Comparison of ENCODE assay signal across 14 mouse cellular contexts in the genomic region with DNA sequence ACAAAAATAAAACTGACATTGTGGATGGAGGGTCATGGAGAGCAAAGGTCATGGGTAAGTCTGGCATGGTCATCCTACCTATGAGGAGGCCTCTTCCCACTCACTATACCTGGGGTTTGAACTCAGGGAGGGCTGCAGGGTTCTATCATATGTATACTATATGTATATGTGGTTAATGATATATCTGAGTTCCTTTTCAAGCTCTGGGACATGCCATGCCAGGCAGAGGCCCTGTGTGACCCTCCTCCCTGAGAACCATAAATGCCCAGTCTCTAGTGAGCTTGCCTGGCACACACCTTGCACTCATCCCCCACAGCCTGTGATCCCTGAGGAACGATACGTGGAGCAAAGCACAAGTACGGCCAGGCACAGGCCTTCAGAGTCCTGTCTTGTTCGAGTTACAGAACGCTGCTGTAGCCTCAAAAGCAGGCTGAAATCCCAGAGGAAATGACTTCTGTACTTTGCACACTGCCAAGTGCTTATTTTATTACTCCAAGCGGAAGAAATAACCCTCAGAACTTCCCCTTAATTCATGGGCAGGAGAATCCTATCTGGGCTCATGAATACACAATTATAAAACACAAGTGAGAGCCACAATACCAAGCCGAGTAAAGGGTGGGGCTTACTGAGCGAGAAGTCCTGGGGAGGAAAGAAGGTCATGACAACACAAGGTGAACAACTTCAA. TPM values are rescaled to one million over a fixed set of nuclear protein-coding genes. Genes with fewer than 3 reads are reported as not detected.
DNase-seq lines count a peak whose midpoint lies in the region; ATAC-seq and TF ChIP-seq lines count a peak whose summit lies in the region.
"Had no signal": no experiment of that assay in that cellular context is flagged by ENCODE, and none has a peak within 500 bp of the region (broad histone marks: within the 10 kb centered on the region; RNA-seq: fewer than 3 reads in every experiment).

No protein-coding gene starts in this region.

- no peak overlapping the region for H3K4me3 ChIP-seq in kidney, adult 2 months (ENCODE audit: insufficient read depth, low read depth, low read length)
- no peak overlapping the region for H3K4me3 ChIP-seq in spleen, adult 2 months (ENCODE audit: extremely low read depth, insufficient read depth, insufficient read length)
- H3K4me3 ChIP-seq in intestine, embryonic 15.5 days (replicated peaks): no peak overlapping the region
- H3K4me3 ChIP-seq: midbrain, embryonic 10.5 days had no signal

- no peak for TF ChIP-seq POLR2A in kidney, adult 2 months (IDR thresholded peaks at IDR 0.05; ENCODE audit: low read depth, low read length)
- TF ChIP-seq POLR2A in spleen, adult 2 months (IDR thresholded peaks at IDR 0.05; ENCODE audit: low read depth, low read length): no peak

- H3K9me3 ChIP-seq in intestine, embryonic 15.5 days: no peaks in the 10 kb centered on the region
- H3K9me3 ChIP-seq: midbrain, embryonic 10.5 days had no signal

- ATAC-seq in intestine, embryonic 15.5 days: peak; percentile 85
- ATAC-seq: forebrain, embryonic 16.5 days had no signal

- H3K4me1 ChIP-seq in kidney, adult 2 months (ENCODE audit: control insufficient read depth, insufficient read depth, low read length): no peaks in the 10 kb centered on the region; the same call in 1 of the 2 replicates
- H3K4me1 ChIP-seq in spleen, adult 2 months (ENCODE audit: control insufficient read depth, insufficient read depth, insufficient read length): 0 out of 2 replicates have a peak, but pooled peaks cover 2% of the 10 kb centered on the region
- H3K4me1 ChIP-seq in intestine, embryonic 15.5 days (replicated peaks): no peaks in the 10 kb centered on the region; the same call in 1 of the 2 replicates
- H3K4me1 ChIP-seq: midbrain, embryonic 10.5 days had no signal

- H3K27ac ChIP-seq in kidney, adult 2 months (ENCODE audit: insufficient read depth, low read depth, low read length): peak overlapping the region; percentile 24; the same call in 1 of the 2 replicates
- peak overlapping the region; percentile 28; the same call in 1 of the 2 replicates for H3K27ac ChIP-seq in spleen, adult 2 months (ENCODE audit: insufficient read depth, low read length)
- H3K27ac ChIP-seq in intestine, embryonic 15.5 days: peak overlapping the region; percentile 71
- H3K27ac ChIP-seq: midbrain, embryonic 10.5 days had no signal

- DNase-seq in kidney, adult 2 months: peak; percentile 59
- DNase-seq in kidney, adult 18-20 months: no peak
- DNase-seq in spleen, adult 2 months (ENCODE audit: low read depth in 1 of 2, low spot score in 2 of 2): no peak
- DNase-seq in spleen, postnatal 10 days (ENCODE audit: low spot score in 2 of 2): no peak
- no peak for DNase-seq in thymus, postnatal 36 days
- no peak for DNase-seq in gastrocnemius, postnatal 36 days
- DNase-seq: cerebellum, adult 18-20 months; embryo, embryonic 11 days; gastrocnemius, postnatal 10 days; right cerebral cortex, postnatal 4 days had no signal

- 52% methylated on average over 8 of the region's 8 CpGs for WGBS in kidney, adult 2 months
- 56% methylated on average over 8 of the region's 8 CpGs for WGBS in spleen, adult 2 months
- WGBS in intestine, embryonic 15.5 days: 58% methylated on average over 8 of the region's 8 CpGs

- H3K27me3 ChIP-seq in kidney, adult 2 months (replicated peaks; ENCODE audit: control insufficient read depth, insufficient read depth, low read length): no peaks in the 10 kb centered on the region
- no peaks in the 10 kb centered on the region for H3K27me3 ChIP-seq in spleen, adult 2 months (ENCODE audit: control insufficient read depth, insufficient read depth, low read length)
- no peaks in the 10 kb centered on the region for H3K27me3 ChIP-seq in intestine, embryonic 15.5 days (replicated peaks)

- intact Hi-C loops in gastrocnemius, postnatal 36 days (cut with DNase I): no loop called here

- no peaks in the 10 kb centered on the region; the same call in 1 of the 2 replicates for H3K36me3 ChIP-seq in kidney, adult 2 months (ENCODE audit: control insufficient read depth, insufficient read depth, low read length)
- peaks cover 20% of the 10 kb centered on the region for H3K36me3 ChIP-seq in spleen, adult 2 months (ENCODE audit: control insufficient read depth, insufficient read depth, low read length)
- peaks cover 3% of the 10 kb centered on the region; the same call in 1 of the 2 replicates for H3K36me3 ChIP-seq in intestine, embryonic 15.5 days

- peak overlapping the region; percentile 23; the same call in 1 of the 2 replicates for H3K4me2 ChIP-seq in intestine, embryonic 15.5 days (replicated peaks)
- H3K4me2 ChIP-seq: liver, embryonic 11.5 days had no signal

- H3K9ac ChIP-seq in intestine, embryonic 15.5 days: no peak overlapping the region

- no peak for TF ChIP-seq CTCF in kidney, adult 2 months (conservative IDR thresholded peaks at IDR 0.05; ENCODE audit: insufficient read depth, insufficient read length, low read depth, low read length)
- no peak for TF ChIP-seq CTCF in spleen, adult 2 months (IDR thresholded peaks at IDR 0.05; ENCODE audit: extremely low read depth, insufficient read depth, insufficient read length, insufficient replicate concordance)

RNA-seq across cellular contexts. Expression of a gene that starts 16.4 kb away (rescaled TPM):
- polyA plus RNA-seq in kidney, adult 2 months (2012; rRNA removed): 45.0 and 57.5 TPM in 2 replicates
- 41.8 and 45.9 TPM in 2 replicates for polyA plus RNA-seq in spleen, adult 2 months (2012; rRNA removed)
- 17.3 and 17.6 TPM in 2 replicates for polyA plus RNA-seq in intestine, embryonic 15.5 days (2015; fragmentation: Nextera tagmentation; extraction: Ambion mirVana)
- 10 to 100 TPM; 32.7 to 33.1 TPM for total RNA-seq in gastrocnemius, postnatal 36 days (2021)

RNA-seq across cellular contexts. Expression of a gene that starts 43.1 kb away (rescaled TPM):
- polyA plus RNA-seq in kidney, adult 2 months (2012; rRNA removed): 7.9 and 8.2 TPM in 2 replicates
- polyA plus RNA-seq in spleen, adult 2 months (2012; rRNA removed): 11.2 and 11.7 TPM in 2 replicates
- polyA plus RNA-seq in intestine, embryonic 15.5 days (2015; fragmentation: Nextera tagmentation; extraction: Ambion mirVana): 17.5 and 17.7 TPM in 2 replicates
- 1 to 10 TPM; 7.6 to 9.9 TPM for total RNA-seq in gastrocnemius, postnatal 36 days (2021)

RNA-seq across cellular contexts. Expression of a gene that starts 58.4 kb away (rescaled TPM):
- polyA plus RNA-seq in kidney, adult 2 months (2012; rRNA removed): 283 and 352 TPM in 2 replicates
- polyA plus RNA-seq in spleen, adult 2 months (2012; rRNA removed): 68.7 and 105 TPM in 2 replicates
- polyA plus RNA-seq in intestine, embryonic 15.5 days (2015; fragmentation: Nextera tagmentation; extraction: Ambion mirVana): 34.9 and 37.2 TPM in 2 replicates
- total RNA-seq in gastrocnemius, postnatal 36 days (2021): 100 to 1,000 TPM; 207 to 245 TPM
